Mouse (Mus musculus): ENCODE measurements around the gene Asic1. TPM values are rescaled to one million over a fixed set of nuclear protein-coding genes. Genes with fewer than 3 reads are reported as not detected.

The Asic1 gene
- total and polyA plus RNA-seq, 2 experiments, result 0.16 TPM; not detected in 1

DNA sequence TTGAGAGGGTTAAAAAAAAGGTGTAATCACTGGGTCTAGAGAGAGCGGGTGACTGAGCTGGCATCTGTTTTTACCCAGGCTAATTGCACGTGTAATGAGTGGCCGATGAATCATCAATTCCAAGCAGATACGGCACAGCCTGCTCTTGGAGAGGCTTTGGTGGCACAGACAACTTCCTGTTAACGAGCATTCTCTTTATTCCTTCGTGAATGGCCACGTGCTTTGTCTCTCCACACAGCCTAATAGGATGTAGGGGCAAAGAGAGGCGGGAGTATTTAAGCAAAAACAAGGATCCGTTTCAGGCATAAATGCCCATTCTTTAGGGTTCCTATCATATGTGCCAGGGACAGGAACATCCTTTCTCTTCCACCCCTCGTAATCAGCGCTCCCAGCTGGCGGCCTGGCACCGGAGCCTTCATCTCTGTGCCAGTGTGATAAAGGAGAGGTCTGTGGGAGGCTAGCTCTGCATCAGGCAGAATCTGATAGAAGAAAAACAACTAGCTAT lies 45.2 kb downstream of the Asic1 start:
- Histone ChIP-seq H3K36me3 (ENCODE audit: control insufficient read depth, insufficient read depth, low read length) (no peaks in the 10 kb centered on the region; the same call in 1 of the 2 replicates), H3K9ac (ENCODE audit: low read depth, low read length) (no peak overlapping the region), H3K4me3 (ENCODE audit: insufficient read depth, low read depth, low read length) (no peak overlapping the region), H3K27ac (replicated peaks; ENCODE audit: insufficient read depth, low read depth, low read length) (peak overlapping the region; percentile 87), H3K4me1 (ENCODE audit: control insufficient read depth, insufficient read depth, low read length) (peaks cover 49% of the 10 kb centered on the region), H3K79me2 (ENCODE audit: control insufficient read depth, insufficient read depth, low read length) (peaks cover 3% of the 10 kb centered on the region; the same call in 1 of the 2 replicates), H3K27me3 (ENCODE audit: control insufficient read depth, insufficient read depth, low read length) (no peaks in the 10 kb centered on the region)
- no peak for DNase-seq (ENCODE audit: extremely low read depth, low read depth, low spot score)
- WGBS, result 15% methylated on average over 13 of the region's 13 CpGs
- no peak for TF ChIP-seq POLR2A (IDR thresholded peaks at IDR 0.05; ENCODE audit: extremely low read depth, insufficient read depth, low read length)
- no peak for TF ChIP-seq CTCF (IDR thresholded peaks at IDR 0.05; ENCODE audit: low read depth, low read length)

DNA sequence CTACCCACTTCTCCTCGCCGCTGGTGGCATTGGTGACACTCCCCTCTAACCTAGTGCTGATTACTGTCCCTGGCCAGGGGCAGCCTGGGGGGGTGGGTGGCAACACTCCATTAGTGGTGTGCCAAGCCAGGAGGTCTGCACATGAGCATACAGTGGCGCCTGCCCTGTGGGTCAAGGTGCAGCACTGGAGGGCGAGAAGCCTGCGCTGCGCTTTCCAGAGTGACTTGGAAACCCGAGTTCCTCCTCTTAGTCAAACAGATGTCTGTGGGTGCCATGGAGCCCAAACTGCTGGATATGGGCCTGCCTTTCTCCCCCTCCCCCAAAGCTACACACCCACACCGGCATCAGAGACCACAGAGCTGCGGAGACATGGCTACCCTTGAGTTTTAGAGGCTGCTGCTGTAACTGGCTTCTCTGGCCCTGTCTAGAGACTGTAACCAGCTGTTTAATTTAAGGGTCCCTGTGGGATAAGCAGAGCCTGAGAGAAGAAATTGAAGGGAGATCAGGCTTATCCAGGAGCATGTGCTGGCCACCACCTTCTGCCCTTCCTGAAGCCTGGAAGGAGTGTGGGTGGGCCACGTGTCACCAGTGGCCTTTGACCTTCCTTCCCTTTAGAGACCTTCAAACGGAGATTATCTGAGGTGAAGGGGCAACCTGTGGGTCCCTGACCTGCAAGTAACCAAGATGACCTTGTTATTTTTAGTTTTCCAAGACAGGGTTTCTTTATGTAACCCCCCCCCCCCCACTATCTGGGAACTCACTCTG lies 46.0 kb downstream of the Asic1 start:
- Histone ChIP-seq H3K9ac (ENCODE audit: low read depth, low read length) (peak overlapping the region; percentile 16; the same call in 1 of the 2 replicates), H3K36me3 (ENCODE audit: control insufficient read depth, insufficient read depth, low read length) (no peaks in the 10 kb centered on the region; the same call in 1 of the 2 replicates), H3K27ac (replicated peaks; ENCODE audit: insufficient read depth, low read depth, low read length) (peak overlapping the region; percentile 87), H3K79me2 (ENCODE audit: control insufficient read depth, insufficient read depth, low read length) (peaks cover 3% of the 10 kb centered on the region; the same call in 1 of the 2 replicates), H3K4me1 (ENCODE audit: control insufficient read depth, insufficient read depth, low read length) (peaks cover 44% of the 10 kb centered on the region), H3K4me3 (ENCODE audit: insufficient read depth, low read depth, low read length) (no peak overlapping the region), H3K27me3 (ENCODE audit: control insufficient read depth, insufficient read depth, low read length) (no peaks in the 10 kb centered on the region)
- 15% methylated on average over 11 of the region's 11 CpGs for WGBS
- peak; percentile 90 for DNase-seq (ENCODE audit: extremely low read depth, low read depth, low spot score)
- no peak for TF ChIP-seq CTCF (IDR thresholded peaks at IDR 0.05; ENCODE audit: low read depth, low read length)
- no peak for TF ChIP-seq POLR2A (IDR thresholded peaks at IDR 0.05; ENCODE audit: extremely low read depth, insufficient read depth, low read length)

DNA sequence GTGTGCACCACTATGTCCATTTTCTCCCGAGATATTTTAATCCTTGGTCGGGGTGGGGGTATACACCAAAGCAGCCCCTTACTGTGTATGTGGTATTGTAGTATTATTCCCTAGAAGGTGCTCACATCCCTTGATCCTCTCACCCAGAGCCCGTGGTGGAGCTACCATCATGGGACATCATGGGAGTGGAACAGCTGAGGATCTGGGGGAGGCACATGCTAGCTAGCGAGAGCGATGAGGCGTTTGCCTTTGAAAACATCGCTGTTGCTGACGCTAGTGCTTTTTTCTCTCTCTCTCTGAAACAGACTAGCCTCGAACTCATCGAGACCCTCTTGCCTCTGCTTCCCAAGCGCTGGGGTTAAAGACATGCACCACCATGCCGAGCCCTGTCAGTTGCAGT lies 46.6 kb downstream of the Asic1 start:
- Histone ChIP-seq H3K79me2 (ENCODE audit: control insufficient read depth, insufficient read depth, low read length) (peaks cover 3% of the 10 kb centered on the region; the same call in 1 of the 2 replicates), H3K9ac (ENCODE audit: low read depth, low read length) (no peak overlapping the region), H3K27me3 (ENCODE audit: control insufficient read depth, insufficient read depth, low read length) (no peaks in the 10 kb centered on the region), H3K4me1 (ENCODE audit: control insufficient read depth, insufficient read depth, low read length) (peaks cover 45% of the 10 kb centered on the region), H3K36me3 (ENCODE audit: control insufficient read depth, insufficient read depth, low read length) (no peaks in the 10 kb centered on the region; the same call in 1 of the 2 replicates), H3K27ac (replicated peaks; ENCODE audit: insufficient read depth, low read depth, low read length) (peak overlapping the region; percentile 87), H3K4me3 (ENCODE audit: insufficient read depth, low read depth, low read length) (no peak overlapping the region)
- WGBS, result 59% methylated on average over 12 of the region's 12 CpGs
- DNase-seq (ENCODE audit: extremely low read depth, low read depth, low spot score), result no peak
- TF ChIP-seq CTCF (IDR thresholded peaks at IDR 0.05; ENCODE audit: low read depth, low read length) (no peak), POLR2A (IDR thresholded peaks at IDR 0.05; ENCODE audit: extremely low read depth, insufficient read depth, low read length) (no peak)

DNA sequence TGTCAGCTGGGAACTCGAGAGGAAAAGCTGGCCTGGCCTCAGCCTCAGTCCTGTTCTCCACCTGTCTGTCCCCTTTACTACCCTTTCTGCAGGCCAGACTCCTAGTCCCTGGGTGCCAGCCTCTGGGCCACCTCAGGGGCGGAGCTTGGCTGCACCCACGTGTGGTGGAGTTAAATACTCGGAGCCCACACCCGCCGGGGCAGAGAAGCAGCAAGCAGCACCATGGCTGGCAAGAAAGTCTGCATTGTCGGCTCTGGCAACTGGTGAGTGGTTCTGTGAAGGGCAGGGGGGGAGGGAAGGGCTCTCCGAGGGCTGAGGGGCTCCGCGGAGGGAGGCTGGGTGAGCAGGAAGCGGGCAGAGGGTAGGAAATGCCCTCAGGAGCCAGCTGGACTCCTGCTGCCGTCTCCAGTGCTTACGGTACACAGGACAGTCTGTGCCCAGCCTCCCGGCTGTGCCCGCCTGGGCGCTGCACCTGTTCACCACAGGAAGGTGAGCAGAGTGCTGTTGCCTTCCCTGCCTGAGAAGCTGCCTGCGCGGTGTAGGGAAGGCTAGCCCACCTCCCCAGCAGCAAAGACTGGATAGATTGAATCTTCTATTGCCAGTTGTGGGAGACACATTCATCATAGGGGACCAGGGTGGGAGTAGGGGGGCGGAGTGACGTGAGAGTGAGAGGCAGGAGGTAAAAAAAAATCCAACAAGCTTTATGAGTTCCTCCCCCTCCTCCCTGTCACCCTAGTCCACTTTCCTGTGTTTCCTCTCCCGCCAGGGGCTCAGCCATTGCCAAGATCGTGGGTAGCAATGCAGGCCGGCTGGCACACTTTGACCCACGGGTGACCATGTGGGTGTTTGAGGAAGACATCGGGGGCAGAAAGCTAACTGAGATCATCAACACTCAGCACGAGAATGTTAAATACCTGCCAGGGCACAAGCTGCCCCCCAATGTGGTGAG lies 47.5 kb downstream of the Asic1 start, which contains the start of gene Gpd1:
TSS of gene Gpd1 (plus strand) at position 130 of the 949 bp plus-strand sequence.
- DNase-seq (ENCODE audit: extremely low read depth, low read depth, low spot score), result peak; percentile 89
- peaks cover 46% of the 10 kb centered on the region for H3K4me1 ChIP-seq (ENCODE audit: control insufficient read depth, insufficient read depth, low read length)
- H3K36me3 ChIP-seq (ENCODE audit: control insufficient read depth, insufficient read depth, low read length), result no peaks in the 10 kb centered on the region; the same call in 1 of the 2 replicates
- peak within 1 kb of the TSS; percentile 82 for H3K9ac ChIP-seq (ENCODE audit: low read depth, low read length)
- WGBS, result 14% methylated on average over 26 of the region's 26 CpGs
- TF ChIP-seq CTCF (IDR thresholded peaks at IDR 0.05; ENCODE audit: low read depth, low read length) (no peak), POLR2A (IDR thresholded peaks at IDR 0.05; ENCODE audit: extremely low read depth, insufficient read depth, low read length) (peak; percentile 90)
- H3K79me2 ChIP-seq (ENCODE audit: control insufficient read depth, insufficient read depth, low read length), result peaks cover 3% of the 10 kb centered on the region; the same call in 1 of the 2 replicates
- no peaks in the 10 kb centered on the region for H3K27me3 ChIP-seq (ENCODE audit: control insufficient read depth, insufficient read depth, low read length)
- H3K27ac ChIP-seq (replicated peaks; ENCODE audit: insufficient read depth, low read depth, low read length), result peak within 1 kb of the TSS; percentile 88
- H3K4me3 ChIP-seq (ENCODE audit: insufficient read depth, low read depth, low read length), result peak within 1 kb of the TSS; percentile 87

DNA sequence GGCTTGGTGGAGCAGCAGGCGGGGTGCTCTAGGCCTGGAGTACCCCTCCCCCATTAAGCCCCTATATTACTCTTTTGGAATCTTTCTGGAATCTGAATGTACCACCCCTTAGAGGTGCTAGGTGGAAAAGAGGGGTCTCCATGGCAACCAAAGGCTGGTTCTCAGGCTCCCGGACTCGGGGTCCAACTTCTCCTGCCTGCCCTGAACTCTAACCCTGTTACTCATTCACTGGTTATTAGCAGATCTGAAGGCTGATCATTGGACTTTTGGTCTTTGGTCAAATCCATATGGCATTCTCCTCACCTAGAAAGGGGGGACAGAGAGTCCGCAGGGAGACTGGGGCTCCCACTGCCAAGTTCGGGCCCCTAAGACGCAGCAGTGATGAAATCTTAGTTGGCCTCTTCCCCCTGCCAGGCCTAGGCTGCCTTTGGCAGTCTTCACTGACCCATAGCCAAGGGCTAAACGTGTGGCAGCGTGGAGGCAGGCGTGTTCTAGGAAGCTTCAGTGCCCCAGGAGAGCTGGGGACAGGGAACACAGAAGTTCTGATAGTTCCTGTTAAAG lies 48.4 kb downstream of the Asic1 start:
- Histone ChIP-seq H3K27ac (replicated peaks; ENCODE audit: insufficient read depth, low read depth, low read length) (peak overlapping the region; percentile 88), H3K79me2 (ENCODE audit: control insufficient read depth, insufficient read depth, low read length) (peaks cover 3% of the 10 kb centered on the region; the same call in 1 of the 2 replicates), H3K27me3 (ENCODE audit: control insufficient read depth, insufficient read depth, low read length) (no peaks in the 10 kb centered on the region), H3K36me3 (ENCODE audit: control insufficient read depth, insufficient read depth, low read length) (no peaks in the 10 kb centered on the region; the same call in 1 of the 2 replicates), H3K4me1 (ENCODE audit: control insufficient read depth, insufficient read depth, low read length) (peaks cover 49% of the 10 kb centered on the region), H3K9ac (ENCODE audit: low read depth, low read length) (peak overlapping the region; percentile 82), H3K4me3 (ENCODE audit: insufficient read depth, low read depth, low read length) (peak overlapping the region; percentile 87)
- DNase-seq (ENCODE audit: extremely low read depth, low read depth, low spot score), result peak; percentile 91
- TF ChIP-seq CTCF (IDR thresholded peaks at IDR 0.05; ENCODE audit: low read depth, low read length) (no peak), POLR2A (IDR thresholded peaks at IDR 0.05; ENCODE audit: extremely low read depth, insufficient read depth, low read length) (no peak)
- WGBS, result 28% methylated on average over 9 of the region's 9 CpGs

All from liver, adult 2 months (tissue).